Comparison of ENCODE assay signal across 9 mouse cellular contexts in genomic region chr7:75596058-75596748, GRCm38 (mm10).
DNase-seq lines count a peak whose midpoint lies in the region; ATAC-seq lines count a peak whose summit lies in the region.
"Had no signal": no experiment of that assay in that cellular context is flagged by ENCODE, and none has a peak within 500 bp of the region (broad histone marks: within the 10 kb centered on the region; RNA-seq: fewer than 3 reads in every experiment).

No protein-coding gene starts in this region.

- H3K9ac ChIP-seq in hindbrain, embryonic 11.5 days (ENCODE audit: low read depth, low read length) = no peak overlapping the region
- no peak overlapping the region for H3K9ac ChIP-seq in forebrain, embryonic 14.5 days (ENCODE audit: low read length)
- H3K9ac ChIP-seq: midbrain, embryonic 12.5 days had no signal

- H3K27ac ChIP-seq in hindbrain, embryonic 11.5 days (ENCODE audit: low read depth, low read length) = no peak overlapping the region
- H3K27ac ChIP-seq in forebrain, embryonic 14.5 days (ENCODE audit: low read depth, low read length) = no peak overlapping the region
- H3K27ac ChIP-seq: midbrain, embryonic 12.5 days had no signal

- H3K27me3 ChIP-seq in hindbrain, embryonic 11.5 days (ENCODE audit: control insufficient read depth, insufficient read depth, low read length) = no peaks in the 10 kb centered on the region
- no peaks in the 10 kb centered on the region for H3K27me3 ChIP-seq in forebrain, embryonic 14.5 days (replicated peaks; ENCODE audit: control insufficient read depth, insufficient read depth, low read length)
- H3K27me3 ChIP-seq: midbrain, embryonic 12.5 days had no signal

- DNase-seq in 416B (ENCODE audit: low read depth) = peak; percentile 98
- DNase-seq in CD4-positive helper T cell, adult 2 months (ENCODE audit: low read depth, low spot score) = peak; percentile 85
- DNase-seq in lung, postnatal 25 days (ENCODE audit: low spot score) = peak; percentile 87
- DNase-seq in cerebellum, adult 11 months = no peak
- DNase-seq in hindbrain, embryonic 11.5 days (ENCODE audit: low spot score) = no peak
- no peak for DNase-seq in kidney, postnatal 10 days
- DNase-seq in forebrain, embryonic 14.5 days (ENCODE audit: low spot score) = no peak

- H3K4me1 ChIP-seq in hindbrain, embryonic 11.5 days (replicated peaks; ENCODE audit: control insufficient read depth, insufficient read depth, low read length) = no peaks in the 10 kb centered on the region
- H3K4me1 ChIP-seq in forebrain, embryonic 14.5 days (ENCODE audit: control insufficient read depth, insufficient read depth, low read length) = no peaks in the 10 kb centered on the region
- H3K4me1 ChIP-seq: midbrain, embryonic 12.5 days had no signal

- 88% methylated on average over 6 of the region's 6 CpGs for WGBS in hindbrain, embryonic 11.5 days
- 87% methylated on average over 6 of the region's 6 CpGs for WGBS in forebrain, embryonic 14.5 days

- no peaks in the 10 kb centered on the region for H3K9me3 ChIP-seq in hindbrain, embryonic 11.5 days (ENCODE audit: control insufficient read depth, low read length)
- no peaks in the 10 kb centered on the region for H3K9me3 ChIP-seq in forebrain, embryonic 14.5 days (replicated peaks; ENCODE audit: control insufficient read depth, low read length)
- H3K9me3 ChIP-seq: midbrain, embryonic 12.5 days had no signal

- no peak overlapping the region for H3K4me2 ChIP-seq in hindbrain, embryonic 11.5 days (replicated peaks; ENCODE audit: low read depth, low read length)
- H3K4me2 ChIP-seq in forebrain, embryonic 14.5 days (ENCODE audit: low read length) = no peak overlapping the region
- H3K4me2 ChIP-seq: midbrain, embryonic 12.5 days had no signal

- peak; percentile 51; the same call in 1 of the 2 replicates for ATAC-seq in erythroid progenitor cell, adult 5-6 weeks (replicated peaks; ENCODE audit: low FRiP score, poor library complexity, severe bottlenecking)
- no peak for ATAC-seq in hindbrain, embryonic 11.5 days (ENCODE audit: low FRiP score)
- ATAC-seq in forebrain, embryonic 14.5 days = no peak

- no peaks in the 10 kb centered on the region for H3K36me3 ChIP-seq in hindbrain, embryonic 11.5 days (ENCODE audit: control insufficient read depth, insufficient read depth, low read length)
- no peaks in the 10 kb centered on the region for H3K36me3 ChIP-seq in forebrain, embryonic 14.5 days (ENCODE audit: control insufficient read depth, insufficient read depth, low read length)
- H3K36me3 ChIP-seq: midbrain, embryonic 12.5 days had no signal

- H3K4me3 ChIP-seq in hindbrain, embryonic 11.5 days (ENCODE audit: low read depth, low read length) = no peak overlapping the region
- H3K4me3 ChIP-seq in forebrain, embryonic 14.5 days (ENCODE audit: low read depth, low read length) = no peak overlapping the region
- H3K4me3 ChIP-seq: midbrain, embryonic 12.5 days had no signal

Comparison
In these comparisons a context has a peak if more than half of its experiments do, and no peak if none do; other contexts are left out.
1. DNase-seq: peak in 416B (single experiment), CD4-positive helper T cell, adult 2 months (single experiment) and lung, postnatal 25 days (single experiment); none in cerebellum, adult 11 months (single experiment), hindbrain, embryonic 11.5 days (single experiment), kidney, postnatal 10 days (single experiment) and forebrain, embryonic 14.5 days (single experiment).